Comparison of ENCODE assay signal across 8 mouse cellular contexts in the genomic region with DNA sequence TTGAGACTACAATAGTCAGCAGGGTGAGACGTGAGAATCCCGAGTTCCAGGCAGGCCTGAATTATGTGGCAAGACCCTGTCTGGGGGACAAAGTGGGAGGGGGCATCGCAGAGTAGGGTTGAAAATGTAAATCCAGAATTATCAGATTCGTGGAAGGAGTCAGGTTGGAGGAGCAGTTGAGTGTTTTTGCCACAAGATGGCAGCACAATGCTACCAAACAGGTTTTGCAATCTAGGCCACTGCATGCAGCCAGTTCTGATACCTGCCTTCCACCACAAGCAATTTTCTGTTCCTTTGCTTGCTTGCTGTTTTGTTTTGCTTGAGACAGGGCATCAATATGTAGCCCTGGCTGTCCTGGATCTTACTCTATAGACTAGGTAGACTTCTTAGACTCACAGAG. TPM values are rescaled to one million over a fixed set of nuclear protein-coding genes. Genes with fewer than 3 reads are reported as not detected.
DNase-seq lines count a peak whose midpoint lies in the region; ATAC-seq and TF ChIP-seq lines count a peak whose summit lies in the region.

No protein-coding gene starts in this region.

- H3K36me3 ChIP-seq in CH12.LX (replicated peaks in 1 of 2; ENCODE audit: control insufficient read depth in 1 of 2, insufficient read depth in 1 of 2, low read length in 1 of 2), result peaks cover 29 to 45% of the 10 kb centered on the region in 2 experiments
- H3K36me3 ChIP-seq in heart, embryonic 13.5 days, result peaks cover 39% of the 10 kb centered on the region
- peaks cover 15% of the 10 kb centered on the region for H3K36me3 ChIP-seq in lung, embryonic 15.5 days

- TF ChIP-seq CTCF in CH12.LX (conservative IDR thresholded peaks at IDR 0.05 in 1 of 2, IDR thresholded peaks at IDR 0.05 in 1 of 2; ENCODE audit: low read depth in 2 of 2, low read length in 2 of 2), result peak; percentile 79 to 97

- 3% methylated on average over 4 of the region's 4 CpGs for WGBS in heart, embryonic 13.5 days
- under 1% methylated on average over 4 of the region's 4 CpGs for WGBS in lung, embryonic 15.5 days

- no peaks in the 10 kb centered on the region for H3K79me2 ChIP-seq in CH12.LX (replicated peaks; ENCODE audit: control insufficient read depth, extremely low read depth, insufficient read depth, poor library complexity, severe bottlenecking)

- dilution Hi-C loops in CH12.LX (cut with MboI; ENCODE audit: extremely low pct_ligation_motif_present, extremely low pct_unique_long_range_greater_than_20kb, low sequenced_read_pairs), result no loop called here

- H3K4me3 ChIP-seq in CH12.LX (replicated peaks in 1 of 3; ENCODE audit: low read depth in 2 of 3, low read length in 2 of 3, poor library complexity in 1 of 3), result no peak overlapping the region
- H3K4me3 ChIP-seq in heart, embryonic 13.5 days, result no peak overlapping the region
- H3K4me3 ChIP-seq in lung, embryonic 15.5 days, result no peak overlapping the region

- in situ Hi-C loops in CH12.LX (cut with MboI; ENCODE audit: low pct_ligation_motif_present, low pct_unique_long_range_greater_than_20kb, low sequenced_read_pairs), result loop anchor here (5.0 kb wide), 1 partner anchor 36 kb away; no protein-coding TSS in a partner anchor

- TF ChIP-seq EP300 in CH12.LX (IDR thresholded peaks at IDR 0.05; ENCODE audit: low read length), result no peak

- H3K27me3 ChIP-seq in CH12.LX (replicated peaks), result no peaks in the 10 kb centered on the region
- H3K27me3 ChIP-seq in heart, embryonic 13.5 days (replicated peaks), result no peaks in the 10 kb centered on the region
- H3K27me3 ChIP-seq in lung, embryonic 15.5 days, result no peaks in the 10 kb centered on the region

- DNase-seq in CH12.LX (ENCODE audit: extremely low read depth), result peak; percentile 76
- DNase-seq in adrenal gland, adult 18-20 months (ENCODE audit: low spot score in 2 of 2), result peak; percentile 69 to 71
- DNase-seq in embryo, embryonic 10.5 days (ENCODE audit: low spot score), result peak; percentile 89
- DNase-seq in layer of hippocampus, adult 11-12 months (ENCODE audit: low spot score), result peak; percentile 81
- peak; percentile 61 for DNase-seq in retina, adult 2 months (ENCODE audit: low read depth, low spot score)
- DNase-seq in thymus, postnatal 14 days, result peak; percentile 78

- H3K27ac ChIP-seq in CH12.LX (ENCODE audit: insufficient read depth, low read depth), result no peak overlapping the region
- no peak overlapping the region for H3K27ac ChIP-seq in heart, embryonic 13.5 days (replicated peaks)
- H3K27ac ChIP-seq in lung, embryonic 15.5 days, result no peak overlapping the region

- no peaks in the 10 kb centered on the region for H3K9me3 ChIP-seq in CH12.LX (replicated peaks; ENCODE audit: low read length)
- no peaks in the 10 kb centered on the region for H3K9me3 ChIP-seq in heart, embryonic 13.5 days
- no peaks in the 10 kb centered on the region for H3K9me3 ChIP-seq in lung, embryonic 15.5 days

- peaks cover 0 to 15% of the 10 kb centered on the region in 2 experiments; a peak in 3 of 4 replicates for H3K4me1 ChIP-seq in CH12.LX (ENCODE audit: control insufficient read depth in 1 of 2, insufficient read depth in 2 of 2)
- H3K4me1 ChIP-seq in heart, embryonic 13.5 days, result peaks cover 11% of the 10 kb centered on the region
- peaks cover 10% of the 10 kb centered on the region for H3K4me1 ChIP-seq in lung, embryonic 15.5 days

- no peak overlapping the region for H3K4me2 ChIP-seq in CH12.LX (ENCODE audit: insufficient read depth, low read depth, poor library complexity, severe bottlenecking)
- no peak overlapping the region for H3K4me2 ChIP-seq in heart, embryonic 13.5 days
- no peak overlapping the region for H3K4me2 ChIP-seq in lung, embryonic 15.5 days

- no peak overlapping the region for H3K9ac ChIP-seq in CH12.LX (ENCODE audit: insufficient read depth, low read depth)
- H3K9ac ChIP-seq in heart, embryonic 13.5 days, result 0 out of 2 replicates have a peak overlapping the region, but pooled peaks have one; percentile 12
- H3K9ac ChIP-seq in lung, embryonic 15.5 days, result no peak overlapping the region

- no peak for TF ChIP-seq POLR2A in CH12.LX (IDR thresholded peaks at IDR 0.05; ENCODE audit: low read depth, low read length)

- no peak for ATAC-seq in heart, embryonic 13.5 days (ENCODE audit: extremely low read depth, insufficient number of reproducible peaks, low FRiP score, low TSS enrichment)
- peak; percentile 29; the same call in 1 of the 2 replicates for ATAC-seq in lung, embryonic 15.5 days (ENCODE audit: borderline replicate concordance, extremely low read depth, low FRiP score, low TSS enrichment)

- peak; percentile 96 for TF ChIP-seq RAD21 in CH12.LX (IDR thresholded peaks at IDR 0.05; ENCODE audit: low read depth, low read length)

TF ChIP-seq in CH12.LX, 34 proteins besides CTCF, POLR2A, EP300 and RAD21:
- 0 out of 2 replicates have a peak, but pooled peaks have one; percentile 43 for TF ChIP-seq IRF4 (IDR thresholded peaks at IDR 0.05; ENCODE audit: low read depth, low read length)
- TF ChIP-seq POLR2AphosphoS2 (IDR thresholded peaks at IDR 0.05; ENCODE audit: low read depth, low read length), result no peak
- TF ChIP-seq HCFC1 (IDR thresholded peaks at IDR 0.05; ENCODE audit: low read depth, low read length), result 0 out of 2 replicates have a peak, but pooled peaks have one; percentile 27
- peak; percentile 91 for TF ChIP-seq SMC3 (IDR thresholded peaks at IDR 0.05; ENCODE audit: low read depth, low read length)
- TF ChIP-seq BHLHE40 (IDR thresholded peaks at IDR 0.05; ENCODE audit: low read depth, low read length), result no peak
- TF ChIP-seq ZC3H11A (IDR thresholded peaks at IDR 0.05; ENCODE audit: low read depth, low read length), result peak; percentile 62
- TF ChIP-seq SIN3A (IDR thresholded peaks at IDR 0.05; ENCODE audit: low read length), result no peak; the same call in 1 of the 2 replicates
- TF ChIP-seq MYC (IDR thresholded peaks at IDR 0.05; ENCODE audit: low read depth, low read length), result peak; percentile 73; the same call in 1 of the 2 replicates
- no peak for TF ChIP-seq MAFK (IDR thresholded peaks at IDR 0.05; ENCODE audit: insufficient replicate concordance, low read length)

RNA-seq across cellular contexts. Expression of a gene that starts 2.6 kb away (rescaled TPM):
- total RNA-seq in CH12.LX (2012; rRNA removed) (5.5 and 14.0 TPM in 2 replicates), CH12.LX (2014; rRNA removed) (9.9 and 15.2 TPM in 2 replicates)
- polyA plus RNA-seq in CH12.LX (2012; ENCODE audit: insufficient read length, low read depth), result 1.6 and 4.2 TPM in 2 replicates
- total RNA-seq in adrenal gland, adult 18-20 months (2021), result 100 to 1,000 TPM; 349 to 810 TPM
- 330 and 354 TPM in 2 replicates for polyA plus RNA-seq in heart, embryonic 13.5 days (2015; fragmentation: Nextera tagmentation; extraction: Ambion mirVana)
- polyA plus RNA-seq in lung, embryonic 15.5 days (2015; fragmentation: Nextera tagmentation; extraction: Ambion mirVana), result 17.7 and 18.9 TPM in 2 replicates

RNA-seq across cellular contexts. Expression of a gene that starts 11.8 kb away (rescaled TPM):
- total RNA-seq in CH12.LX (2012; rRNA removed) (43.1 and 45.1 TPM in 2 replicates), CH12.LX (2014; rRNA removed) (44.5 and 45.0 TPM in 2 replicates)
- polyA plus RNA-seq in CH12.LX (2012; ENCODE audit: insufficient read length, low read depth), result 42.0 and 47.8 TPM in 2 replicates
- total RNA-seq in adrenal gland, adult 18-20 months (2021), result 10 to 100 TPM; 48.5 to 54.2 TPM
- polyA plus RNA-seq in heart, embryonic 13.5 days (2015; fragmentation: Nextera tagmentation; extraction: Ambion mirVana), result 8.6 and 9.5 TPM in 2 replicates
- 16.6 and 18.4 TPM in 2 replicates for polyA plus RNA-seq in lung, embryonic 15.5 days (2015; fragmentation: Nextera tagmentation; extraction: Ambion mirVana)

RNA-seq across cellular contexts. Expression of a gene that starts 17.3 kb away (rescaled TPM):
- total RNA-seq in CH12.LX (2012; rRNA removed), result 85.8 and 101 TPM in 2 replicates
- 207 and 219 TPM in 2 replicates for total RNA-seq in CH12.LX (2014; rRNA removed)
- polyA plus RNA-seq in CH12.LX (2012; ENCODE audit: insufficient read length, low read depth), result 218 and 233 TPM in 2 replicates
- total RNA-seq in adrenal gland, adult 18-20 months (2021), result 100 to 1,000 TPM; 575 to 621 TPM
- 76.8 and 81.8 TPM in 2 replicates for polyA plus RNA-seq in heart, embryonic 13.5 days (2015; fragmentation: Nextera tagmentation; extraction: Ambion mirVana)
- 97.0 and 104 TPM in 2 replicates for polyA plus RNA-seq in lung, embryonic 15.5 days (2015; fragmentation: Nextera tagmentation; extraction: Ambion mirVana)

RNA-seq across cellular contexts. Expression of a gene that starts 50.4 kb away (rescaled TPM):
- 83.6 and 101 TPM in 2 replicates for total RNA-seq in CH12.LX (2012; rRNA removed)
- total RNA-seq in CH12.LX (2014; rRNA removed), result 55.0 and 62.9 TPM in 2 replicates
- polyA plus RNA-seq in CH12.LX (2012; ENCODE audit: insufficient read length, low read depth), result 74.2 and 75.4 TPM in 2 replicates
- total RNA-seq in adrenal gland, adult 18-20 months (2021), result 10 to 100 TPM; 51.1 to 64.1 TPM
- 113 and 123 TPM in 2 replicates for polyA plus RNA-seq in heart, embryonic 13.5 days (2015; fragmentation: Nextera tagmentation; extraction: Ambion mirVana)
- polyA plus RNA-seq in lung, embryonic 15.5 days (2015; fragmentation: Nextera tagmentation; extraction: Ambion mirVana), result 148 and 156 TPM in 2 replicates

RNA-seq across cellular contexts. Expression of a gene that starts 50.8 kb away (rescaled TPM):
- total RNA-seq in CH12.LX (2012; rRNA removed) (89.6 and 109 TPM in 2 replicates), CH12.LX (2014; rRNA removed) (54.9 and 57.7 TPM in 2 replicates)
- polyA plus RNA-seq in CH12.LX (2012; ENCODE audit: insufficient read length, low read depth), result 79.9 and 86.3 TPM in 2 replicates
- total RNA-seq in adrenal gland, adult 18-20 months (2021), result 10 to 100 TPM; 86.2 to 93.6 TPM
- 145 and 170 TPM in 2 replicates for polyA plus RNA-seq in heart, embryonic 13.5 days (2015; fragmentation: Nextera tagmentation; extraction: Ambion mirVana)
- 168 and 180 TPM in 2 replicates for polyA plus RNA-seq in lung, embryonic 15.5 days (2015; fragmentation: Nextera tagmentation; extraction: Ambion mirVana)

Comparison
In these comparisons a context has a peak if more than half of its experiments do, and no peak if none do; other contexts are left out.
1. RNA of a gene that starts 2.6 kb away (polyA plus RNA-seq): 330 to 354 TPM in heart, embryonic 13.5 days; 17.7 to 18.9 TPM in lung, embryonic 15.5 days and 1.6 to 4.2 TPM in CH12.LX; every median in the first group is over 10 times any median in the second.
2. Peak in every context shown above with its lines, with median percentiles within 50 percentile points of each other: DNase-seq.